Mouse (Mus musculus) urinary bladder, postnatal 0 days (tissue): ENCODE data around the gene Klrg2. TPM values are rescaled to one million over a fixed set of nuclear protein-coding genes. Genes with fewer than 3 reads are reported as not detected.

Source experiments
- polyA plus RNA-seq: library from polyadenylated mRNA; unstranded; fragments of >200 nt; fragmentation: Nextera tagmentation; extraction: Ambion mirVana; gene quantifications from 2 replicates; pipeline ENCODE4 v1.2.1, GENCODE M21; 2015

The Klrg2 gene
- polyA plus RNA-seq: 0.81 and 0.92 TPM in 2 replicates

GRCm38 (mm10) chr6:38636852-38637618 lies at the start of gene Klrg2:
Gene Klrg2, minus strand, starts transcription at chr6:38637242.

GRCm38 (mm10) chr6:38662714-38663615 lies 25.9 kb upstream of the Klrg2 start, which contains the start of gene Clec2l:
Gene Clec2l, plus strand, starts transcription at chr6:38663069.

Other genes starting within 250 kb of the Klrg2 start
- 6.0 and 7.2 TPM in 2 replicates for gene Ubn2, start 203.3 kb downstream of the Klrg2 start, polyA plus RNA-seq
- gene Fmc1, start 103.7 kb downstream of the Klrg2 start, polyA plus RNA-seq: 149 and 169 TPM in 2 replicates
- gene Luc7l2, start 85.9 kb downstream of the Klrg2 start, polyA plus RNA-seq: 22.8 and 24.7 TPM in 2 replicates
- gene Clec2l, start 25.8 kb upstream of the Klrg2 start, polyA plus RNA-seq: 0.17 TPM in 1 of 2 replicates, not detected in the other
- 3.8 and 17.8 TPM in 2 replicates for gene Tbxas1, start 238.2 kb upstream of the Klrg2 start, polyA plus RNA-seq
- 7.1 and 8.2 TPM in 2 replicates for gene Hipk2, start 238.9 kb upstream of the Klrg2 start, polyA plus RNA-seq